Mouse (Mus musculus) adrenal gland, postnatal 10 days (tissue): Measurements from ENCODE around the gene Crtc2. TPM values are rescaled to one million over a fixed set of nuclear protein-coding genes. Genes with fewer than 3 reads are reported as not detected.

ENCODE experiments used
- DNase-seq: peaks from one replicate; pipeline ENCODE4 v3.0.0; 2021; ENCODE audit warnings: mixed read lengths
- microRNA-seq: library from miRNA; unstranded; fragments of <30 nt; microRNA quantifications from one replicate; pipeline ENCODE4 v1.2.0, GENCODE M21; 2021
- total RNA-seq, 2 experiments: library from RNA; stranded (reverse); gene quantifications; 2 replicates each; pipeline ENCODE4 v1.2.3; 2021

The Crtc2 gene
- total RNA-seq, 2 experiments from 2014 or later, result 36.1 to 47.7 TPM

GRCm38 (mm10) chr3:90309589-90309988 is 55.6 kb downstream of the Crtc2 start:
- DNase-seq, result no peak

DNA sequence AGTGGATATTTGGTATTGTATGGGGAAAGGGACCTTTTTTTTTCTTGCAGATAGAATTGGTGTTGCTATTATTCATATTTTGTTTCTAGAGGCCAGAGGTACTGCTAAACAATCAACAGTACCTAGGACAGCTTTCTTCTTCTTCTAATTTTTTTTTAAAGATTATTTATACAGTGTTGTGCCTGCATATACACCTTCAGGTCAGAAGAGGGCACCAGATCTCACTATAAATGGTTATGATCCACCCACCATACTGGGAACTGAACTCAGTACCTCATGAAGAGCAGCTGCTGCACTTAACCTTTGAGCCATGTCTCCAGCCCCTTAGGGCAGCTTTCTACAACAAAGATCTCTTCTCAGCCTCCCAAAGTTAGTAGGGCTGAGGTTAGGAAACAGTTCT is 59.4 kb downstream of the Crtc2 start:
- no peak for DNase-seq

Small RNA genes within 50 kb of the gene (microRNA-seq; reads per million reads assigned to microRNA genes)
- not detected for gene Mir7012

Other genes with a start within 250 kb of the Crtc2 start
- 10 to 100 TPM; 64.6 to 66.5 TPM for gene 4933434E20Rik, start 202.5 kb upstream of the Crtc2 start, total RNA-seq
- 100 to 1,000 TPM; 152 to 166 TPM for gene Ubap2l, start 201.5 kb upstream of the Crtc2 start, total RNA-seq
- gene Tpm3, start 181.5 kb upstream of the Crtc2 start, total RNA-seq, result 100 to 1,000 TPM; 165 to 251 TPM
- gene Nup210l, start 150.0 kb upstream of the Crtc2 start, total RNA-seq, result under 1 TPM; 0.24 to 0.42 TPM
- gene Rps27, start 40.5 kb upstream of the Crtc2 start, total RNA-seq, result 1,000 to 10,000 TPM; 1,820 to 1,837 TPM
- gene Rab13, start 40.5 kb upstream of the Crtc2 start, total RNA-seq, result 10 to 100 TPM; 30.6 to 39.6 TPM
- 10 to 100 TPM; 57.2 to 57.9 TPM for gene Jtb, start 22.6 kb upstream of the Crtc2 start, total RNA-seq
- under 1 TPM; 0.36 to 0.55 TPM for gene Creb3l4, start 10.7 kb upstream of the Crtc2 start, total RNA-seq
- gene Slc39a1, start 6.0 kb upstream of the Crtc2 start, total RNA-seq, result 100 to 1,000 TPM; 114 to 118 TPM
- 10 to 100 TPM in 1 of 2 experiments, 1 to 10 TPM in 1; 8.5 to 17.0 TPM for gene Dennd4b, start 11.0 kb downstream of the Crtc2 start, total RNA-seq
- gene Gatad2b, start 39.0 kb downstream of the Crtc2 start, total RNA-seq, result 10 to 100 TPM; 55.5 to 65.9 TPM
- gene Slc27a3, start 135.8 kb downstream of the Crtc2 start, total RNA-seq, result 10 to 100 TPM; 55.2 to 65.9 TPM
- 10 to 100 TPM; 46.8 to 51.6 TPM for gene Ints3, start 179.5 kb downstream of the Crtc2 start, total RNA-seq
- 100 to 1,000 TPM in 1 of 2 experiments, 10 to 100 TPM in 1; 88.3 to 101 TPM for gene Npr1, start 211.7 kb downstream of the Crtc2 start, total RNA-seq
- gene Ilf2, start 222.0 kb downstream of the Crtc2 start, total RNA-seq, result 10 to 100 TPM; 59.1 to 63.2 TPM
- 10 to 100 TPM; 46.6 to 59.3 TPM for gene Snapin, start 236.9 kb downstream of the Crtc2 start, total RNA-seq